22 mouse cellular contexts compared by ENCODE assay signal in genomic region chr2:168338819-168339218, GRCm38 (mm10). TPM values are rescaled to one million over a fixed set of nuclear protein-coding genes. Genes with fewer than 3 reads are reported as not detected.
DNase-seq lines count a peak whose midpoint lies in the region; ATAC-seq lines count a peak whose summit lies in the region.
"Had no signal": no experiment of that assay in that cellular context is flagged by ENCODE, and none has a peak within 500 bp of the region (broad histone marks: within the 10 kb centered on the region; RNA-seq: fewer than 3 reads in every experiment).

No protein-coding gene starts in this region.

- no peaks in the 10 kb centered on the region for H3K9me3 ChIP-seq in hindbrain, embryonic 10.5 days
- no peaks in the 10 kb centered on the region for H3K9me3 ChIP-seq in hindbrain, embryonic 11.5 days (ENCODE audit: control insufficient read depth, low read length)
- no peaks in the 10 kb centered on the region for H3K9me3 ChIP-seq in midbrain, embryonic 12.5 days
- H3K9me3 ChIP-seq: embryonic facial prominence, embryonic 12.5 days; hindbrain, embryonic 12.5 days; kidney, embryonic 15.5 days; limb, embryonic 13.5 days; liver, embryonic 13.5 days had no signal

- no peak overlapping the region for H3K4me3 ChIP-seq in hindbrain, embryonic 10.5 days
- H3K4me3 ChIP-seq in hindbrain, embryonic 11.5 days (ENCODE audit: low read depth, low read length), result no peak overlapping the region
- no peak overlapping the region for H3K4me3 ChIP-seq in midbrain, embryonic 12.5 days
- H3K4me3 ChIP-seq: embryonic facial prominence, embryonic 12.5 days; erythroblast, embryonic 14.5 days; hindbrain, embryonic 12.5 days; kidney, embryonic 15.5 days; limb, embryonic 13.5 days; liver, embryonic 13.5 days had no signal

- H3K27me3 ChIP-seq in hindbrain, embryonic 10.5 days (ENCODE audit: insufficient read depth, poor library complexity, severe bottlenecking), result peaks cover 13% of the 10 kb centered on the region; the same call in 1 of the 2 replicates
- no peaks in the 10 kb centered on the region for H3K27me3 ChIP-seq in hindbrain, embryonic 11.5 days (ENCODE audit: control insufficient read depth, insufficient read depth, low read length)
- H3K27me3 ChIP-seq in midbrain, embryonic 12.5 days, result peaks cover 15% of the 10 kb centered on the region; the same call in 1 of the 2 replicates
- H3K27me3 ChIP-seq: embryonic facial prominence, embryonic 12.5 days; hindbrain, embryonic 12.5 days; kidney, embryonic 15.5 days; limb, embryonic 13.5 days; liver, embryonic 13.5 days had no signal

- ATAC-seq in hindbrain, embryonic 11.5 days (ENCODE audit: low FRiP score), result no peak
- no peak for ATAC-seq in midbrain, embryonic 12.5 days (ENCODE audit: low FRiP score, low read depth)
- ATAC-seq: intestine, embryonic 16.5 days had no signal

- H3K4me1 ChIP-seq in hindbrain, embryonic 10.5 days (replicated peaks), result peaks cover 60% of the 10 kb centered on the region
- peaks cover 1% of the 10 kb centered on the region; the same call in 1 of the 2 replicates for H3K4me1 ChIP-seq in hindbrain, embryonic 11.5 days (replicated peaks; ENCODE audit: control insufficient read depth, insufficient read depth, low read length)
- H3K4me1 ChIP-seq in midbrain, embryonic 12.5 days, result peaks cover 29% of the 10 kb centered on the region
- H3K4me1 ChIP-seq: liver, embryonic 13.5 days had no signal

- H3K4me2 ChIP-seq in hindbrain, embryonic 11.5 days (replicated peaks; ENCODE audit: low read depth, low read length), result no peak overlapping the region
- H3K4me2 ChIP-seq in midbrain, embryonic 12.5 days (replicated peaks), result 0 out of 2 replicates have a peak overlapping the region, but pooled peaks have one; percentile 1
- H3K4me2 ChIP-seq: embryonic facial prominence, embryonic 12.5 days; hindbrain, embryonic 12.5 days; kidney, embryonic 15.5 days; limb, embryonic 13.5 days; liver, embryonic 13.5 days; lung, embryonic 14.5 days had no signal

- DNase-seq in hindbrain, embryonic 10.5 days (ENCODE audit: low spot score), result no peak
- DNase-seq in hindbrain, embryonic 11.5 days (ENCODE audit: low spot score), result no peak
- DNase-seq in right cerebral cortex, postnatal 14 days, result peak; percentile 33
- no peak for DNase-seq in right cerebral cortex, adult 2 months (ENCODE audit: low spot score in 2 of 2)
- no peak for DNase-seq in heart, adult 18-20 months
- no peak for DNase-seq in lung, postnatal 4 days
- DNase-seq: cerebellum, adult 9-11 months; gastrocnemius, postnatal 14 days; kidney, postnatal 4 days; liver, embryonic 13.5 days; thymus, postnatal 14 days had no signal

- 77% methylated on average over 6 of the region's 6 CpGs for WGBS in hindbrain, embryonic 10.5 days
- WGBS in hindbrain, embryonic 11.5 days, result 76% methylated on average over 6 of the region's 6 CpGs
- WGBS in midbrain, embryonic 12.5 days, result 37% methylated on average over 6 of the region's 6 CpGs

- no peak overlapping the region for H3K9ac ChIP-seq in hindbrain, embryonic 11.5 days (ENCODE audit: low read depth, low read length)
- H3K9ac ChIP-seq in midbrain, embryonic 12.5 days (replicated peaks), result no peak overlapping the region
- H3K9ac ChIP-seq: embryonic facial prominence, embryonic 12.5 days; hindbrain, embryonic 12.5 days; kidney, embryonic 15.5 days; limb, embryonic 13.5 days; liver, embryonic 13.5 days; lung, embryonic 14.5 days had no signal

- H3K36me3 ChIP-seq in hindbrain, embryonic 10.5 days, result no peaks in the 10 kb centered on the region
- H3K36me3 ChIP-seq in hindbrain, embryonic 11.5 days (ENCODE audit: control insufficient read depth, insufficient read depth, low read length), result no peaks in the 10 kb centered on the region
- no peaks in the 10 kb centered on the region for H3K36me3 ChIP-seq in midbrain, embryonic 12.5 days
- H3K36me3 ChIP-seq: embryonic facial prominence, embryonic 12.5 days; hindbrain, embryonic 12.5 days; kidney, embryonic 15.5 days; limb, embryonic 13.5 days; liver, embryonic 13.5 days had no signal

- H3K27ac ChIP-seq in hindbrain, embryonic 10.5 days, result peak overlapping the region; percentile 63
- no peak overlapping the region for H3K27ac ChIP-seq in hindbrain, embryonic 11.5 days (ENCODE audit: low read depth, low read length)
- no peak overlapping the region; the same call in 1 of the 2 replicates for H3K27ac ChIP-seq in midbrain, embryonic 12.5 days (replicated peaks)
- H3K27ac ChIP-seq: embryonic facial prominence, embryonic 12.5 days; hindbrain, embryonic 12.5 days; kidney, embryonic 15.5 days; limb, embryonic 13.5 days; liver, embryonic 13.5 days had no signal

RNA-seq across cellular contexts. Expression of gene Kcng1, which starts 57.3 kb away (rescaled TPM):
- polyA plus RNA-seq in hindbrain, embryonic 10.5 days (2016; fragmentation: Nextera tagmentation; extraction: Ambion mirVana), result 2.2 and 3.2 TPM in 2 replicates
- 0.56 and 0.63 TPM in 2 replicates for polyA plus RNA-seq in hindbrain, embryonic 11.5 days (2014; fragmentation: Nextera tagmentation; extraction: Ambion mirVana)
- polyA plus RNA-seq in midbrain, embryonic 12.5 days (2016; fragmentation: Nextera tagmentation; extraction: Ambion mirVana), result 2.3 and 3.2 TPM in 2 replicates
- total RNA-seq in heart, adult 18-20 months (2021), result not detected
- total RNA-seq: adrenal gland, adult 18-20 months; neutrophil, adult 5-6 weeks had no signal
- polyA plus RNA-seq: C2C12; erythroblast, embryonic 14.5 days had no signal
